In genomic region chr12:27663126-27663525, GRCm38 (mm10) we compare ENCODE assay signal across 28 mouse cellular contexts.
"Had no signal": no experiment of that assay in that cellular context is flagged by ENCODE, and none has a peak within 500 bp of the region (broad histone marks: within the 10 kb centered on the region; RNA-seq: fewer than 3 reads in every experiment).

No protein-coding gene starts in this region.

- H3K9me3 ChIP-seq: embryonic facial prominence, embryonic 10.5 days; embryonic facial prominence, embryonic 12.5 days; embryonic facial prominence, embryonic 13.5 days; embryonic facial prominence, embryonic 15.5 days; forebrain, embryonic 10.5 days; forebrain, embryonic 12.5 days; forebrain, embryonic 13.5 days; forebrain, embryonic 15.5 days had no signal

- H3K27me3 ChIP-seq: embryonic facial prominence, embryonic 12.5 days; embryonic facial prominence, embryonic 13.5 days; embryonic facial prominence, embryonic 15.5 days; forebrain, embryonic 12.5 days; forebrain, embryonic 13.5 days; forebrain, embryonic 15.5 days had no signal

- H3K27ac ChIP-seq: embryonic facial prominence, embryonic 10.5 days; embryonic facial prominence, embryonic 12.5 days; embryonic facial prominence, embryonic 13.5 days; embryonic facial prominence, embryonic 15.5 days; forebrain, embryonic 10.5 days; forebrain, embryonic 12.5 days; forebrain, embryonic 13.5 days; forebrain, embryonic 15.5 days; gastrocnemius, adult 2 months; heart, adult 2 months had no signal

- H3K4me2 ChIP-seq: embryonic facial prominence, embryonic 12.5 days; embryonic facial prominence, embryonic 13.5 days; embryonic facial prominence, embryonic 15.5 days; forebrain, embryonic 12.5 days; forebrain, embryonic 13.5 days; forebrain, embryonic 15.5 days had no signal

- DNase-seq: cerebellum, adult 2 months; cerebellum, adult 8-10 months; cerebellum, adult 9-10 months; cerebellum, adult 9-11 months; cerebellum, postnatal 10 days; cerebellum, postnatal 14 days; cerebellum, postnatal 25 days; cerebellum, postnatal 36 days; embryo, embryonic 11 days; forebrain, postnatal 0 days; gastrocnemius, adult 2 months; gastrocnemius, postnatal 10 days; gastrocnemius, postnatal 14 days; gastrocnemius, postnatal 25 days; gastrocnemius, postnatal 36 days; heart, adult 18-20 months; heart, adult 2 months had no signal

- ATAC-seq: forebrain, embryonic 13.5 days; forebrain, embryonic 14.5 days; forebrain, embryonic 15.5 days; forebrain, embryonic 16.5 days; forebrain, postnatal 0 days had no signal

- H3K36me3 ChIP-seq: embryonic facial prominence, embryonic 10.5 days; embryonic facial prominence, embryonic 12.5 days; embryonic facial prominence, embryonic 13.5 days; embryonic facial prominence, embryonic 15.5 days; forebrain, embryonic 10.5 days; forebrain, embryonic 12.5 days; forebrain, embryonic 15.5 days had no signal

- H3K4me3 ChIP-seq: embryonic facial prominence, embryonic 10.5 days; embryonic facial prominence, embryonic 12.5 days; embryonic facial prominence, embryonic 13.5 days; embryonic facial prominence, embryonic 15.5 days; erythroblast, embryonic 14.5 days; forebrain, embryonic 10.5 days; forebrain, embryonic 12.5 days; forebrain, embryonic 13.5 days; forebrain, embryonic 15.5 days; gastrocnemius, adult 2 months; heart, adult 2 months had no signal

- H3K9ac ChIP-seq: embryonic facial prominence, embryonic 12.5 days; embryonic facial prominence, embryonic 13.5 days; embryonic facial prominence, embryonic 15.5 days; forebrain, embryonic 12.5 days; forebrain, embryonic 13.5 days; forebrain, embryonic 15.5 days; forebrain, postnatal 0 days had no signal

- H3K4me1 ChIP-seq: embryonic facial prominence, embryonic 15.5 days; forebrain, embryonic 10.5 days; forebrain, embryonic 12.5 days had no signal
